Mouse (Mus musculus): ENCODE measurements at regions not wholly inside any gene's neighbourhood (a gene's known extent, or its start where the extent isn't known, plus 50 kb on each side); places are given as distances from the start of the nearest gene placed in this dataset.

DNA sequence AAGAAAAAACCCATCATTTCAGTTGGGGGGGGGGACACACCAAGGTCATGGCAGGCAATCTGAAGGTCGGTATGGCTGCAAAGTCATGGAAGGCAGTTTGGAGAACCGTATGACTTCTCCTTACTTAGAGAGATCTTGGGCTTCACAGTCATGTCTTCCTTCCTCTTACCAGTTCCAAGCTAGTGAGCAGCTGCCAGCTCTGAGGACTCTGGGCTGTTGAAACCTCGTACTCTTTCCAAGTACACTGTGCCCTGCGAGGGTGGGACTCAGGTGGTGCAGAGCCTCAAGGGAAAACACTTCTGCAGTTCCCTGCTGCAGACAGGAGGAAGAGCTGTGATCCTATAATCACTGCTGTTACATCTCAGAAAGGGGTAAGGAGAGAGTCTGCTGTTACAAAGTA, 144.8 kb upstream of the Ado start:
- intact Hi-C loops (cut with DNase I) = no loop called here
- DNase-seq (ENCODE audit: extremely low spot score in 1 of 2, low spot score in 2 of 2) = no peak

DNA sequence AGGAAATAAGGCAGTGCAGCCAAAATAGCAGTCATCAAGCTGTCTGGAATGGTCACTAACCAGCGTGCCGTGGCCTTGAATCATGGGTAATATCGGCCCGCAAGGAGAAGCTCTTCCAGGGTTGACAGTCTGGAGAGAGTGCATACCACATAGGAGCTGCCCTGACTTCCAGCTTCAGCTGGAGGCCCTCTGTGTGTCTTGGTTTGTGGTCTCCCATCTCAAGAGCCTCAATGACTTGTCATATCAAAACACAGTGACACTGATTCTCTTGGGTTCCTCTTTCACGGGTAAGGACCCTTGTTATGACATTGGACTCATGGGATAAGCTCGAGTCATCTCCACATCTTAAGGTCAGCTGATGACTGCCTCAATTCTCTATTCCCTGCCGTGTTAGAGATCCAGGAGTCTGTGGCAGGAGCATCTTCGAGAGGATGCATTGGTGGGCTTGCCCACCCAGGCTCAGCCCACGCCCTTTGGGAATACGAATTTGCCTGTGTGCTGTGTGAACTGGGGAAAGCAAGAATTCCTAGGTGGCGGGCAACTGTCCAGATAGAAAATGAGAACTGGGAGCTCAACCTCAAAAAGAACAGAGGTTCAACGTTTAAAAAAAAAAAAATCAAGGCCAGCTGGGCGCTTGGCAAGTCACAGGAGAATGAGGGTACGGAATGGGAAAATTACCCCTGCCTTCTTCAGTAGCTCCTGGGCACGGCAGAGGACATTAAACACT, 141.4 kb upstream of the Ado start:
- DNase-seq (ENCODE audit: extremely low spot score in 1 of 2, low spot score in 2 of 2) = no peak
- intact Hi-C loops (cut with DNase I) = no loop called here

DNA sequence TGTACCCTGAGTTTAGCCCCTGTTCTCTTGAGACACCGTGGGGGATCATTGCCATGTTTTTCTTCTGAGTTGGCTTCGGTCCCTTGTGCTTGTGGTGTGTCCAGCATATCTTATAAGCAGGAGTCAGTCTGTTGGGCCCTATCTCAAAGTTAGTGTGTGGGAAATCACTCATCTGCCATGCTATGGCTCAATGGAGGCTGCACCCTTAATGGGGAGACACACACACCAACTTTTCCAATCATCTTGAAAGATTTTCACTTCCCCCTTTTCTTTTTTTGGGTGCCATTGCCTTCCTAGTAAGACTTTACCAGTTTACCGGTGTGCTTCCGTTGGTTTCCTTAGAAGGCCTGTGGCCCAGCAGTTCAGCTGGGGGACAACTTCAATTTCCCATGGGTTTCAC, 130.6 kb upstream of the Ado start:
- DNase-seq (ENCODE audit: extremely low spot score in 1 of 2, low spot score in 2 of 2) = no peak
- intact Hi-C loops (cut with DNase I) = no loop called here

DNA sequence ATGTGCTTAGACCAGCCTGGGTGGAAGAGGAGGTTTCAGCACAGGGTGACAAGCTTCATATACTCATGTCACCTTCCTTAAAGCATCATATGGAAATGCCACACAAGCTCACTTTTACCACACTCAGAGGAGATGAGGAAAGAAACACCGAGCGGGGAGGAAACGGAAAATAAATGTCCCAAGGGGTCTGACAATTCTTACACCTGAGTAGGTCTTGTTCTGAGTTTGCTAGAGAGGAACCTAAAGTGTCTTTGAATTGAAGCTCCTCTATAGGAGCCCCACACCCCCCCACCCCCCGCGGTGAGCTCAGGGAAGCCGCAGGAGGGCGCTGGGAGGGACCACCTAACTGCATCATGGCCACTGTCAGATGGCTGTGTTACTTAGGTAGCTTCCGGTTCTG, 124.7 kb upstream of the Ado start:
- DNase-seq (ENCODE audit: extremely low spot score in 1 of 2, low spot score in 2 of 2) = no peak
- intact Hi-C loops (cut with DNase I) = no loop called here

DNA sequence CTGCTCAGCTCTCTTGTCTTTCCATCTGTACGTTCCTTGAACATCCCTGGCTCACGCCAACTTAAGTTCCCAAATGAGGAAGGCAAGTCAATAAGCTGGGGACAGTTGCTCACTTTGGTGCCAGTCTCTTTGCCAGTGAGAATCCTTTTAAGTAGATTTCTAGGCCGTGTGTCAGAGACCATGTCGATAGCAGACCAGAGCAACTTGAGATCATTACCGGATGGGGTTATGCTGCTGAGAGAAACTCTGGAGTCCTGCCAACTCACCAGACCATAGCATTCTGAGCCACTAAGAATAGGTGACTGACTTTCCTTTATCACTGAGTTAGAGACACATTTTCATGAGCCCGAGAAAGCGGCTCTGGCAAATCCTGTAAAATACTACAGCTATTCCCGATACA, 123.5 kb upstream of the Ado start:
- DNase-seq (ENCODE audit: extremely low spot score in 1 of 2, low spot score in 2 of 2) = no peak
- intact Hi-C loops (cut with DNase I) = no loop called here

DNA sequence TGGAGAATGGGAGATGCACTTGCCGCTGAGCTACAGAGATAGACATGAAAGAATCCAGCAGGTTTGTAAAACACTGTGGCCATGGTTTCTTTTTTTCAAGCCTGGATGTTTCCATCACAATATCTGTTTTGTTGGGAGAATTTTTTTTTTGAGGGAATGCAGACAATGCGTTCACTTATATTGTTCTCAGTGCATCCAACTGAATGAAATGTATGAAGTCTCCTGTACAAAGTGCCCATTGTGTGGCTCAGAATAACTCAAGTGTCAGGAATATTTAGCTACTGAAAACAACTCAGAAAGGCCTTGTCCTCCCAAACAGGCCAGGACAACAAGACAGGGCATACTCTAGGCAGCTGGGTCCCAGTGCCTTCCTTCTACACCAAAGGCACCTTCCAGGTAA, 120.3 kb upstream of the Ado start:
- intact Hi-C loops (cut with DNase I) = no loop called here

DNA sequence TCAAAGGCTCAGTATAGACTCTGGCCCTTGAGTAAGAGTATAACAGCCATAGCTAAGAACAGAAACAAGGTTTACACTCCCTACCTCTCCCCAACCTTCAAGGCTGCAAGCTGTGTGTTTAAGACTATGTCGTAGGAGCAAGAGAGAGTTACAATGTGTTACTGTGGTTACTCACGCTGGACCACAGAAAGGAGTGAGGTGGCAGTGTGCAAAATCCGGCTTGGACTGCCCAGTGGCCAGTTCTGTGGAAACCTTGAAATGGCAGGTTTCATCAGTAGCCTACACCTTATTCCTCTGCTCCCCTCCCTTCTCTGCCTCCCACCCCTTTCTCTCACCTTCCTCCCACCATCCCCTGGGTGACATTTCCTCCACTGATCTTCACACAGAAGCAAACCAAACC, 114.3 kb upstream of the Ado start:
- intact Hi-C loops (cut with DNase I) = no loop called here
- DNase-seq (ENCODE audit: extremely low spot score in 1 of 2, low spot score in 2 of 2) = no peak

More for the DNA sequence above, 120.3 kb upstream of the Ado start:
- DNase-seq (ENCODE audit: extremely low spot score in 1 of 2, low spot score in 2 of 2) = no peak

DNA sequence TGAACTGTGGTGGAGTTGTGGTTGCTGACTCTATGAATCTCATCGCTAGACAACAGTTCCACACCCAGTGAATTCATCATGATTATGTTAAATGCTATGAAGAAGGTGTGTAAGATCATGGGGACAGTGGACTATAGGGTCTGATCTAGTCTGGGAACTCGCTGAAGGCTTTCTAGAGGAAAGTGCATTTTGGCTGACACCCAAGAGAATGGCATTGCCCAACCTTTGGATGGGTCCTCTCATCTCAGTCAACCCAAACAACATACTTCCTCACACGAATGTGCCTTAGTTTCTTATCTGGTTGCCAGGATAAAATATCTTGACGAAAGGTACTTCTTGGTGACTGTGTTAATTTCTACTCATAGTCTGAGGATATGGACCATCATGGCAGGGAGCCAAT, 112.9 kb upstream of the Ado start:
- no peak for DNase-seq (ENCODE audit: extremely low spot score in 1 of 2, low spot score in 2 of 2)

DNA sequence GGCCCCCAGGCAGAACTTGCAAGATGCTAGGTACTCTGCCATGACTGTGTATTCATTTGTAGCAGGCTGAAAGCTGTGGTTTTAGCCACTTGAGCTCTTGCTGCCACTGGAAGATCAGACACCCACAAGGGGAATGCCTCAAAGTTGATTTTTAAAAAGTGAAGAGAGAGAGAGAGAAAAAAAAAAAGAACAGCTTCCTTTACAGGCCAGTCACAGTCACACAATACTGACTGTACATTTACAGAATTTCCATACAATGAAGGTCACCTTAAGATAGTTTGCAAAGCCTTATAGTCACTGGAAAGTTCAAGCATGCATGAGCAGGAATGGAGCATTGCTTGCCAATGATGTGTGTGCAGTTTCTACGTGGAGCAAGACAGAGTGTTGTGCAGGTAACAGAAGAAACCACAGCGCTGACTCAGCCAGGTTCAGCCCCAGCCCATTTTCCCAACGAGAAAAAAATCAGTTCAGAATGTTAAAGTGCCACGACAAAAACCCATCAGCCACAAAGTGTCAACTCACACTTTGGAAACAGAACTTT, 109.3 kb upstream of the Ado start:
- DNase-seq (ENCODE audit: extremely low spot score in 1 of 2, low spot score in 2 of 2) = no peak

More for the DNA sequence above, 112.9 kb upstream of the Ado start:
- intact Hi-C loops (cut with DNase I) = no loop called here

DNA sequence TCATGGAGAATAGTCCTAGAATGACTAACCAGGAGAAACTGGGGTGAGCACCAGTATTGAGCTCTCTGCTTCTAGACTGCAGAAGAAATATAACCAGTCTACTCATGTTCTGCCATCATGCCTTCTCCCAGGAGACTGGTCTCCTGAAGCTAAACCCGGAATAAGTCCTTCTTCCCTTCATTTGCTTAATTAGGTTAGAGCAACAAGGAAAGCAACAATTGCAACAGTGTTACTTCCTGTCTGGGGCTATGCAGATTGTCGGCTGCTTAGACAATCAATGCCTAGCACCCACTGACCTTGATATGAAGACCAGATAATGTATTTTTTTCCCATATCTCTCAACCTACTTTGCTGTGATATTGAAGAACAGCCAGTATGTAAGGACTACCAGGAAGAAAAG, 108.5 kb upstream of the Ado start:
- intact Hi-C loops (cut with DNase I) = no loop called here
- no peak for DNase-seq (ENCODE audit: extremely low spot score in 1 of 2, low spot score in 2 of 2)

More for the DNA sequence above, 109.3 kb upstream of the Ado start:
- intact Hi-C loops (cut with DNase I) = no loop called here

DNA sequence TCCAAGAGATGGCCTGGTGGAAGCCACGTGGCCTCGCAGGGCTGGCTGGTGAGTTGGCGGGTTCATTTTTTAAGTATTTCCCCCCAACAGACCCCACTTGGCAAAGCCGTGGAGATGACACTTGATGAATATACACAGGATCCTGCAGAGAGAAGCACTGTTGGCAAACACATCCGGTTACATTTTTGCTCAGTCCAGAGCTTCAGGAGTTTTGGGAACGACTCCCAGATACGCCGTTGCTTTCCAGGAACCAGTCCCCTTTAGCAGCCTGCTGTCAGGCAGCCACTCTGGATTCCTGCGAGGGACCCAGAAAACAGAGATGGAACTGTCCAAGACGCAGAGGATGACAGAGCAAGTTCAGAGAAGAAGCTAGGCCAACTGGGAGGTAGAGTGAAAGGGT, 105.8 kb upstream of the Ado start:
- no peak for DNase-seq (ENCODE audit: extremely low spot score in 1 of 2, low spot score in 2 of 2)
- intact Hi-C loops (cut with DNase I) = no loop called here

DNA sequence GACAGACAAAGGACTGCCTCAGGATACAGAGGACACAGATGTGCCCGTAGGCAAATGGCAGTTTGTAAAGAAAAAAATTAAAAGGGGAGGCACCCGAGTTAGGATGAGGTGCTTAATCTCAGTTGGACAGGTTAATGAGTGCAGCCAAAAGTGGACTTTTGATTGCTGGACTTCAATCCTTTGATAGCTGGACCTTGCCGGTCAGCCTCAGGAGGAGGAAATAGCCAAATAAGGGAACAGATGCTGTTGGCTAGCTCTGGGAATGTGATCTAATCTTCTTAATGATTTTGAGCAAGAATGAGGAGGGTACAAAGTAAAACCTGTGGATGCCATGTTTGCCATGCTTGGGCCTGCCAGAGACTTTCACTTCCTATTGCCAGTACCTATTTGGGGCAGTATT, 103.5 kb upstream of the Ado start:
- intact Hi-C loops (cut with DNase I) = no loop called here
- no peak for DNase-seq (ENCODE audit: extremely low spot score in 1 of 2, low spot score in 2 of 2)

DNA sequence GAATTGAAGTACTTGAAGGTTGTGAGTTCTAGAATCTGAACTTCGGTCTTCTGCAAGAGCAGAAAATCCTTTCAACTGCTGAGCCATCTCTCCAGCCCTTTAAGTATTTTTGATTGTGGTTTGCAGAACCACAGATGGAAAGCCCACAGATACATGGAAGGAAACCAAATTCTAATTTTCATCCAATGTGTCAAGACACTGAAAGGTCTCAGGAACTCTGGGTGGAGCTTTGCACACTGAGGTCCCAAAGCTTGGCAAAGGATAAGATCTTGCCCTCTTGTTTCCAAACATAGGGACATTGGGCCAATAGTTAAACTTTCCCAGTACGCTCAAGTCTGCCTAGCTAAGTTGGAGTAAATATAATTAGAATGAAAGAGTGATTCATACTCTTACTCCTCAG, 102.6 kb upstream of the Ado start:
- intact Hi-C loops (cut with DNase I) = no loop called here
- no peak for DNase-seq (ENCODE audit: extremely low spot score in 1 of 2, low spot score in 2 of 2)

DNA sequence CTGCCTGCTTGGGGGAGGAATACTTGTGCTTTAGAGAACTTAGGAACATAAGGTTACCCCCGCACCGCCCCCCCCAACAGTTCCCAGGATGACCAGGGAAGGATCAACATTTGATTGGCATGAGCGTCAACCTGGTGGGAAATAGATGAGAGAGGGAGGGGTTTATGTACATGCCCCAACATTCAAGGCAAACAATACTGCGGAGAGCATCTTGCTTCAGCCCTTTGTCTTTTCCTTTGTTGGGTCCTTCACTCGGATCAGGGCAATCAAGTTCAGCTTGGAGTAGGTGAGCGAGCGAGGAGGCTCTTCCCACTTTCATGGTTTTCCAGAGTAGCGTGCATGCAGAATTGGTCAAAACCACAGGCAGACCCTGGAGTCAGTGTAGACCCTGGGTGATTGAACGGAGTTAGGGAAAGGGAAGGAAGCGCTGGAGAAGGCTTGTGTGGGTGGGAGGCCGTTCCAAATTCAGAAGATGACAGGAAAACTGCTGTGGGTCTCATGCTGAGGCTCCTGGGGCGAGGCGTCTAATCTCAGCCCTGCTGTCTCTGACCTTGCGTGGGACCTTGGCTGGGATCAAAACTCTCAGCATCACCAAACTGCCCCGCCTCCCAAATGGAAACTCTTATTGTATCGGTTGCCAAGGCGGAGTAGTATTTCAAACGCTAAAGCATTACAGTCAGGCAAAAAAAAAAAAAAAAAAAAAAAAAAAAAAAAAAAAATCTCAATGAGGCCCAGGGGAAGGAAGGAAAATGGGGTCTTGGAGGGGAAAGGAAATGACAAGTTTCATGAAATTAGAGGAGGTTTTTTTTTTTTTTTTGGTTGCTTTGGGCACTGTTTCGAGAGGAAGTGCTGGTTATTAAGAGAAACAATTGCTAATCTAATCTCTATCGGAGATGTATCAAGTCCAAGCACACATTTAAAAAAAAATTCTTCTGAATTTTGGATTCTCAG, 99.3 kb upstream of the Ado start:
- intact Hi-C loops (cut with DNase I) = no loop called here
- no peak for DNase-seq (ENCODE audit: extremely low spot score in 1 of 2, low spot score in 2 of 2)

DNA sequence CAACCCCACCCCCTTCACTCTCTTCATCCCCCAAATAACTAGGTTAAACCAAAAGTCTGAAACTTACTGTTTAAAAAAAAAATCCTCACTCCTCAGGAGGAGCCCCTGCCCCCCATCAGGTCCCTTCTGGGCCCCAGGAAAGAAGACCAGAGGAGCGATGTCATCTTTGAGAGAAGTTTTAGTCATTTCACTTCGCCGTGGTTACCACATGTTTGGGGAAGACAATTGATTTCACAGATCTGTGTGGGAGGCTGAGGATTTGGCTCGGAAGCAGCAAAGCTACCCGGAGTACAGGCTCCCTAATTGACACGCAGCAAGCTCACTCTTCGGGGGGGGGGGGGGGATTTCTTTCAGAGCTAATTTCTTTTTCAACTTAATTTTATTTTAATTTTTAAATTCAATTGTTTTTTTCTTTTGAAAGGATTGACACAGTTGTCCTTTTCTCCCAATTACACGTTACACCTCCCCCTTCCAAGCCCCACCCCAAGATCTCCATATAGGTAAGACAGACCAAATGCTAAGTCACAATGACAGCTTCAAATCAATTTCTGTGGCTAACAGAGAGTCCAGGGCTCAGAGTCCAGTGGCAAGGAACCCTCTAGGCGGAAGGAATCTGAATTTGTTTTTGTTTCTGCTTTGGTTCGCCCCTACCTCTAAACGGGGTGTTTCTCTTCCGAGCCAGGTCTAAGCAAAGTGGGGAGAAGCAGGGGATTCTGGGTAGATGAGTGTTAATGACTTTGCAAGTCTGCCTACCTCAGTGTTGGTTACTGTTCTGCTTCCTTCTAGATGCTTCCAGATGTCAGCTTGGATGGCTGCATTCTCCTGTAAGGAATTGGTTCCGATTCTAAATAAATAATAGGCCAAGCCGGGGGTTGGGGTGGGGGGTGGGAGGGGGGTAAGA, 98.2 kb upstream of the Ado start:
- DNase-seq (ENCODE audit: extremely low spot score in 1 of 2, low spot score in 2 of 2) = no peak

DNA sequence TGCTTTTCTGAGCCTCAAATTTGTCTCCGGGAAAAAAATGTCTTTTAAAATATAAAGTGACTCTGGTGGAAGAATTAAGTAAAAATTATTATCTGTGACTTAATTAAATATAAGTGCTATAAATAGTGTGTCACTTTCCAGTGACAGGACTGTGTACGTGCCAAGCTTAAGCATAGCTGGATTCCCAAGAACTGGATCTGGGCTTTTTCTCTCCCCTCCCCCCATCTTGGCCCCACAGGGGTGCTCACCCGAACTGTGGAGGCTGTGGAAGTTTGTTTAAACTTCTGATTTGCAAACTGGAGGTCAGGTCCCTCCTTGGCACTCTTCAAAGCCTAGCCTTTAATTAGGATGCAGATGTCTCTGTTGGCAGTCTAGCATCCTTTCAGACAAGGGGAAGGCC, 97.1 kb upstream of the Ado start:
- intact Hi-C loops (cut with DNase I) = no loop called here
- DNase-seq (ENCODE audit: extremely low spot score in 1 of 2, low spot score in 2 of 2) = no peak

More for the DNA sequence above, 98.2 kb upstream of the Ado start:
- intact Hi-C loops (cut with DNase I) = no loop called here

DNA sequence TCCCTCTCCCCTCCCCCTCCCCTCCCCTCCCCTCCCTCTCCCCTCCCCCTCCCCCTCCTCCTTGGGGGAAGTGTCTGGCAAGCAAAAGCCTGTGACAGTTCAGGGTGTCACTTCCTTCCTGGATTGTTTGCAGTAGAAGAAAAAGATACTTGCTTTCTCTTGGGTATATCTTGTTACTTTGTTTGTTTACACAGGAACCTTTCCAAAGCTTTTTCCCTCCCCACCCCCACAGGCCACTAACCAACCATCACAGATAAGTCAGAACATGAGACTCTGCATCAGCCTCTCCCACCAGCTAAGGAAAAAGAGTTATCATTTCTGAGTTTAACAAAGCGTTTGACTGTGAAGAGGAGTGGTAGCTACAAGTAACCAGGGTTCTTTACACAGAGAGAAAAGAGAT, 95.5 kb upstream of the Ado start:
- intact Hi-C loops (cut with DNase I) = no loop called here
- no peak for DNase-seq (ENCODE audit: extremely low spot score in 1 of 2, low spot score in 2 of 2)

DNA sequence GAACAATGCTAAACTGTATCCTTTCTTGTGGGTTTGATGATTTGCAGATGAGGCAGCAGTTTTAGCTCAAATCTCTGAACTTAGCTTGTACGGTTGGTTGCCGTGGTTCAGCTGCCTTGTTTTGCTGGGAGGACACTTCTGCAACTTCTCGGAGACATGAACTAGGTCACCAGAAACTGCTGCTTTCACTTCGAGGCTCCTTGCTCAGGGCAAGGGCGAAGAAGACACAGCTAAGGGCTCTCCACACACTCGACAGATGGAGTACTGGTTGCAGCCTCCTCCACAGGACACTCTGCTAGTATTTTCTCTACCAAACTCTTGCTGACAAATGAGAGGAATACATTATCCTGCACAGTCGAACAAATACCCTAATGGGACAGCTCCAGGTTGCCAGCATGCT, 94.9 kb upstream of the Ado start:
- no peak for DNase-seq (ENCODE audit: extremely low spot score in 1 of 2, low spot score in 2 of 2)
- intact Hi-C loops (cut with DNase I) = no loop called here

DNA sequence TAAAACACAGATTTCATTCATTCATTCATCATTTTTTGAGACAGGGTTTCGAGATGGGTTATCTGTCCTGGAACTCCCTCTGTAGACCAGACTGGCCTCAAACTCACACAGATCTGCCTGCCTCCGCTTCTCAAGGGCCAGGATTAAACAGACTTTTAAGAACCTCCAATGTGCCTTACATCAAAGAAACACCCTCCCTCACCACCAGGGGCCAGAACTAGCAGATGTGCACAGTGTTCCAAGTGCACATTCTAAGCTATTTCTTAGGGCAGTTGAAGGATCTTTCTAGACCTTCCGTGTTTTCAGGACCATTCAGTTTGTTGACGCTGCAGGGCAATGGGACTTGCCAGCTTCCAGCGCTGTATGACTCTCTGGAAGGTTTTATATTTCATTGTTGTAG, 88.6 kb upstream of the Ado start:
- intact Hi-C loops (cut with DNase I) = no loop called here
- no peak for DNase-seq (ENCODE audit: extremely low spot score in 1 of 2, low spot score in 2 of 2)
